Mouse (Mus musculus) MEL (cell line): Measurements from ENCODE around the gene Clpp. TPM values are rescaled to one million over a fixed set of nuclear protein-coding genes. Genes with fewer than 3 reads are reported as not detected.

Source experiments
- DNase-seq: peaks from one replicate; pipeline ENCODE4 v3.0.0; 2011; ENCODE audit warnings: low read depth, low spot score
- H3K27ac ChIP-seq: 2 replicates; pipeline ENCODE4 v1.5.1; 2012; ENCODE audit warnings: low read depth, mild to moderate bottlenecking, control low read depth, low read length, moderate library complexity; ENCODE audit not compliant: control insufficient read depth
- H3K27me3 ChIP-seq, 2 experiments: fragments of 150-350 bp in 1 of 2; sonication (generic) in 1 of 2; 2 replicates each; pipeline ENCODE4 v1.6.1; 2012; ENCODE audit warnings: low read length in 2 of 2, mild to moderate bottlenecking in 2 of 2, improper control_type of control experiment in 1 of 2, moderate library complexity in 1 of 2; ENCODE audit not compliant: insufficient read depth in 2 of 2, control insufficient read depth in 1 of 2
- H3K36me3 ChIP-seq, 2 experiments: 2 replicates each; pipeline ENCODE4 v1.6.1; 2012 to 2014; ENCODE audit warnings: low read length in 2 of 2, improper control_type of control experiment in 1 of 2, inconsistent platforms in 1 of 2, mild to moderate bottlenecking in 1 of 2; ENCODE audit not compliant: insufficient read depth in 2 of 2, control insufficient read depth in 1 of 2
- H3K4me1 ChIP-seq, 2 experiments: fragments of 150-350 bp in 1 of 2; sonication (generic) in 1 of 2; 2 replicates each; pipeline ENCODE4 v1.6.1; 2012; ENCODE audit warnings: low read length in 2 of 2, improper control_type of control experiment in 1 of 2, mild to moderate bottlenecking in 1 of 2; ENCODE audit not compliant: insufficient read depth in 2 of 2, control insufficient read depth in 1 of 2
- H3K4me3 ChIP-seq, 2 experiments: fragments of 150-350 bp in 1 of 2; sonication (generic) in 1 of 2; 2 replicates each; pipeline ENCODE4 v1.5.1; 2012; ENCODE audit warnings: low read depth in 2 of 2, low read length in 2 of 2, mild to moderate bottlenecking in 2 of 2, moderate library complexity in 2 of 2, control low read depth in 1 of 2, improper control_type of control experiment in 1 of 2; ENCODE audit not compliant: control insufficient read depth in 1 of 2, insufficient read depth in 1 of 2
- H3K79me2 ChIP-seq: 2 replicates; pipeline ENCODE4 v1.6.1; 2012; ENCODE audit warnings: mild to moderate bottlenecking, low read length, moderate library complexity; ENCODE audit not compliant: control insufficient read depth, poor library complexity, insufficient read depth
- H3K9ac ChIP-seq: 2 replicates; pipeline ENCODE4 v1.6.1; 2012; ENCODE audit warnings: low read depth, mild to moderate bottlenecking, control low read depth, low read length, moderate library complexity; ENCODE audit not compliant: control insufficient read depth, poor library complexity, severe bottlenecking
- H3K9me3 ChIP-seq: fragments of 150-350 bp; sonication (generic); replicated peaks from 2 replicates; pipeline ENCODE4 v1.6.1; 2012; ENCODE audit warnings: mild to moderate bottlenecking, low read length, improper control_type of control experiment, moderate library complexity; ENCODE audit not compliant: insufficient read depth
- CHD2 ChIP-seq: IDR thresholded peaks from 2 replicates; pipeline ENCODE4 v1.6.1; 2011; ENCODE audit warnings: low read length, improper control_type of control experiment
- EP300 ChIP-seq, 2 experiments: IDR thresholded peaks; 2 replicates each; pipeline ENCODE4 v1.6.1; 2011; ENCODE audit warnings: improper control_type of control experiment in 2 of 2, low read length in 2 of 2, low read depth in 1 of 2, mild to moderate bottlenecking in 1 of 2
- ETS1 ChIP-seq: IDR thresholded peaks from 2 replicates; pipeline ENCODE4 v1.6.1; 2012; ENCODE audit warnings: low read depth, mild to moderate bottlenecking, inconsistent platforms, low read length, improper control_type of control experiment, moderate library complexity
- GABPA ChIP-seq: IDR thresholded peaks from 2 replicates; pipeline ENCODE4 v1.6.1; 2012; ENCODE audit warnings: low read depth, mild to moderate bottlenecking, inconsistent platforms, low read length, improper control_type of control experiment, moderate library complexity
- HCFC1 ChIP-seq: IDR thresholded peaks from 2 replicates; pipeline ENCODE4 v1.6.1; 2012; ENCODE audit warnings: low read depth, mild to moderate bottlenecking, inconsistent platforms, low read length, improper control_type of control experiment, moderate library complexity
- MEF2A ChIP-seq: IDR thresholded peaks from 2 replicates; pipeline ENCODE4 v1.6.1; 2014; ENCODE audit warnings: low read depth, mild to moderate bottlenecking, inconsistent platforms, low read length, improper control_type of control experiment; ENCODE audit not compliant: poor library complexity, insufficient replicate concordance, severe bottlenecking; ENCODE audit errors: extremely low read depth
- MXI1 ChIP-seq: IDR thresholded peaks from 2 replicates; pipeline ENCODE4 v1.6.1; 2011; ENCODE audit warnings: mild to moderate bottlenecking, low read depth, low read length, improper control_type of control experiment
- NELFE ChIP-seq: IDR thresholded peaks from 2 replicates; pipeline ENCODE4 v1.6.1; 2011; ENCODE audit warnings: low read depth, low read length, improper control_type of control experiment
- NRF1 ChIP-seq: IDR thresholded peaks from 2 replicates; pipeline ENCODE4 v1.6.1; 2014; ENCODE audit warnings: low read depth, mild to moderate bottlenecking, inconsistent platforms, low read length, improper control_type of control experiment, moderate library complexity; ENCODE audit not compliant: poor library complexity, insufficient read depth, severe bottlenecking
- RCOR1 ChIP-seq: IDR thresholded peaks from 2 replicates; pipeline ENCODE4 v1.6.1; 2012; ENCODE audit warnings: low read depth, mild to moderate bottlenecking, inconsistent platforms, low read length, improper control_type of control experiment
- SIN3A ChIP-seq: IDR thresholded peaks from 2 replicates; pipeline ENCODE4 v1.6.1; 2012; ENCODE audit warnings: low read length, improper control_type of control experiment, inconsistent platforms
- SMC3 ChIP-seq: IDR thresholded peaks from 2 replicates; pipeline ENCODE4 v1.6.1; 2011; ENCODE audit warnings: low read depth, low read length, improper control_type of control experiment
- TBP ChIP-seq: IDR thresholded peaks from 2 replicates; pipeline ENCODE4 v1.8.0; 2011; ENCODE audit warnings: low read depth, low read length, improper control_type of control experiment
- TCF12 ChIP-seq: IDR thresholded peaks from 2 replicates; pipeline ENCODE4 v1.6.1; 2014; ENCODE audit warnings: low read depth, mild to moderate bottlenecking, inconsistent platforms, low read length, improper control_type of control experiment, moderate library complexity
- USF1 ChIP-seq: IDR thresholded peaks from 2 replicates; pipeline ENCODE4 v1.6.1; 2014; ENCODE audit warnings: low read depth, mild to moderate bottlenecking, inconsistent platforms, low read length, improper control_type of control experiment, moderate library complexity
- USF2 ChIP-seq, 2 experiments: IDR thresholded peaks; 2 replicates each; pipeline ENCODE4 v1.6.1; 2011 to 2012; ENCODE audit warnings: improper control_type of control experiment in 2 of 2, low read length in 2 of 2, borderline replicate concordance in 1 of 2, inconsistent platforms in 1 of 2, low read depth in 1 of 2, mild to moderate bottlenecking in 1 of 2; ENCODE audit not compliant: insufficient read depth in 1 of 2
- ZC3H11A ChIP-seq: IDR thresholded peaks from 2 replicates; pipeline ENCODE4 v1.6.1; 2012; ENCODE audit warnings: low read depth, mild to moderate bottlenecking, inconsistent platforms, low read length, improper control_type of control experiment
- ZKSCAN1 ChIP-seq: IDR thresholded peaks from 2 replicates; pipeline ENCODE4 v1.6.1; 2012; ENCODE audit warnings: low read depth, mild to moderate bottlenecking, inconsistent platforms, low read length, improper control_type of control experiment, moderate library complexity
- ZNF384 ChIP-seq: IDR thresholded peaks from 2 replicates; pipeline ENCODE4 v1.6.1; 2012; ENCODE audit warnings: low read depth, mild to moderate bottlenecking, inconsistent platforms, low read length, improper control_type of control experiment
- polyA plus RNA-seq, 2 experiments: library from polyadenylated mRNA; stranded (reverse) in 1 of 2; unstranded in 1 of 2; fragments of >175 nt in 1 of 2; fragments of >200 nt in 1 of 2; gene quantifications; 2 replicates each; pipeline versions ENCODE4 v1.2.1 to v1.2.4; 2012; ENCODE audit warnings: low replicate concordance in 2 of 2, low read depth in 1 of 2; ENCODE audit not compliant: insufficient read length in 2 of 2, insufficient read depth in 1 of 2, missing spikeins in 1 of 2
- total RNA-seq: library from RNA; depleted of rRNA; stranded (reverse); fragments of 300-350 nt; gene quantifications from 2 replicates; pipeline ENCODE4 v1.2.3, GENCODE M21; 2012

Clpp gene
- total and polyA plus RNA-seq, 3 experiments: 177 to 178 TPM; not detected in 1

DNA sequence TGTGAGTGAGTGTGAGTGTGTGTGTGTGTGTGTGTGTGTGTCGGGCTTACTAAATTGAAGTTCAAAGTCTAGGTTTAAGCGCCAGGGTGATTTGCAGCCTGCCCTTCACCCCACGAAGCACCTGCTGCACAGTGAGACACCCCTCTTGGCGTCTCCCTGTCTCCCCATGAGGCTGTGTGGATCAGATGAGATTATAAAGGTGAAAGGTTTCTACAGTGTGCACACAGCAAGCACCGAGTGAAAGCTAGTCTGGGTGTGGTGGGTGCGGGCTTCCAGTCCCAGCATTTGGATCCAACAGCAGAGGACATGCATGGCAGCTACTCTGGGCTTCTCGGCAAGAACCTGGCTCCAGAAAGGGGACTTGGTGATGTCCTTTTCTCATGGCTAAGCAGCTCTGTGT lies 9.1 kb upstream of the Clpp start:
- H3K9me3 ChIP-seq: no peaks in the 10 kb centered on the region
- H3K4me1 ChIP-seq: no peaks in the 10 kb centered on the region
- no peak overlapping the region for H3K9ac ChIP-seq
- H3K27me3 ChIP-seq: no peaks in the 10 kb centered on the region; a peak in 1 of 4 replicates
- H3K27ac ChIP-seq: no peak overlapping the region
- H3K4me3 ChIP-seq: no peak overlapping the region
- no peak for DNase-seq
- no peaks in the 10 kb centered on the region for H3K79me2 ChIP-seq
- TF ChIP-seq USF1 (no peak), EP300 (IDR thresholded peaks at IDR 0.05; ENCODE audit: low read depth in 1 of 2, low read length in 2 of 2) (no peak), ETS1 (no peak)
- TF ChIP-seq, all 39 proteins: peak for 0
- no peaks in the 10 kb centered on the region for H3K36me3 ChIP-seq

DNA sequence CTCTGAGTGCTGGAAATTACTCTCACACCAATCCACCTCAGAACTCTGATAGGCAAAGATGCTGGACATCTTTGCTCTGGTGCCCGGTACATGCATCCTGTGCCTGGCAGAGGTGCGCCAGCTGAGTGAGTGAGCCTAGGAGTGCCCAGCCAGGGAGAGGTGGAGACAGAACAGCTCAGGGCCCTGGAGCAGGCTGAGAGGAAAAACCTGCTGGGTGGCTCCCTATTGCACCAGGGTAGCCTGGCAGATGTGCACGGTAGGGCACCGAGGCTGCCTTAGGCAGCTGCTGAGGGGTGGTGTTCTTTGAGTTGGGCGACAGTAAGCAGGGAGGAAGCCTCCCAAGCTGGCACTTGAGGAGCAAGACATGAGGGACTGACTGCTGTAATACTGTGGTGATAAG lies 8.1 kb upstream of the Clpp start, which contains the start of gene Acer1:
TSS of gene Acer1 (minus strand) at position 114 of the 400 bp plus-strand sequence.
- no peaks in the 10 kb centered on the region for H3K79me2 ChIP-seq
- no peak within 1 kb of the TSS for H3K4me3 ChIP-seq
- H3K9ac ChIP-seq: no peak within 1 kb of the TSS
- TF ChIP-seq CHD2 (no peak), RCOR1 (no peak), MXI1 (no peak), ZC3H11A (no peak)
- H3K27me3 ChIP-seq: no peaks in the 10 kb centered on the region; a peak in 1 of 4 replicates
- H3K27ac ChIP-seq: no peak within 1 kb of the TSS
- no peaks in the 10 kb centered on the region for H3K36me3 ChIP-seq
- H3K4me1 ChIP-seq: no peaks in the 10 kb centered on the region
- no peak for DNase-seq
- H3K9me3 ChIP-seq: no peaks in the 10 kb centered on the region

DNA sequence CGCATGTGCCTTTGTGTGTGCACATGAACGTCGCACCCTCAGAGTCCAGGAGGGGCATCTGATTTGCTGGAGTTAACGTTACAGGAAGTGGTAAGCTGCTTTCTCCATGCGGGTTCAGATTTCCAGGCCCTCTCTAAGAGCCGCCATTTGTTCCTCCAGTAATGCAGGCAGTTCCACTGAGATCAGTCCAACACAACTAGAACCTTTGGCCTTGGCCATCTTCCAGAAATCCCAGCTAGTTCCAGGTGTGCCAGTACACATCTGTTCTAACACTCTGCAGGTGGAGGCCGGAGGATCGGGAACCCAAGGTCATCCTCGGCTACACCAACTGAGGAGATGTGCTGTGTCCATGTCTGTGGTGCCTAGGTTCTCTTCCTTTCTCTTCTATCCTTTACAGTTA lies 5.2 kb upstream of the Clpp start:
- no peaks in the 10 kb centered on the region for H3K79me2 ChIP-seq
- no peaks in the 10 kb centered on the region for H3K9me3 ChIP-seq
- no peak for DNase-seq

More for the DNA sequence above, 5.2 kb upstream of the Clpp start:
- no peak for TF ChIP-seq USF2 (IDR thresholded peaks at IDR 0.05; ENCODE audit: borderline replicate concordance in 1 of 2, insufficient read depth in 1 of 2, low read depth in 1 of 2, low read length in 2 of 2)
- TF ChIP-seq GABPA: no peak
- no peak for TF ChIP-seq SIN3A
- TF ChIP-seq NELFE: no peak
- no peak for TF ChIP-seq EP300 (IDR thresholded peaks at IDR 0.05; ENCODE audit: low read depth in 1 of 2, low read length in 2 of 2)
- TF ChIP-seq TCF12: no peak
- no peak for TF ChIP-seq ETS1
- TF ChIP-seq NRF1: no peak
- no peak for TF ChIP-seq TBP
- no peak for TF ChIP-seq ZNF384
- TF ChIP-seq MEF2A: no peak
- no peak for TF ChIP-seq SMC3
- no peak for TF ChIP-seq HCFC1
- no peak for TF ChIP-seq ZKSCAN1
- Histone ChIP-seq H3K27me3 (no peaks in the 10 kb centered on the region; a peak in 1 of 4 replicates), H3K4me1 (no peaks in the 10 kb centered on the region), H3K9ac (no peak overlapping the region), H3K27ac (no peak overlapping the region), H3K36me3 (no peaks in the 10 kb centered on the region), H3K4me3 (no peak overlapping the region)
